Mouse (Mus musculus) midbrain, embryonic 13.5 days (tissue): ENCODE results near the gene Gm6367. TPM values are rescaled to one million over a fixed set of nuclear protein-coding genes. Genes with fewer than 3 reads are reported as not detected.
"Not testable (repeated sequence)": the region's sequence is repeated elsewhere in the genome, so short reads cannot be mapped to it uniquely, and the experiment has no call there.

Experiments
- ATAC-seq: fragments of 200-750 bp; cut with Nextera tagmentation; 2 replicates; pipeline ENCODE4 v1.8.0; 2017; ENCODE audit warnings: mild to moderate bottlenecking, moderate TSS enrichment, moderate library complexity
- H3K27ac ChIP-seq: fragments of 300-500 bp; sonication (generic); 2 replicates; pipeline ENCODE4 v1.5.1; 2015; ENCODE audit warnings: inconsistent platforms, mild to moderate bottlenecking, moderate library complexity
- H3K27me3 ChIP-seq: fragments of 300-500 bp; sonication (generic); 2 replicates; pipeline ENCODE4 v1.6.1; 2015; ENCODE audit warnings: mild to moderate bottlenecking, inconsistent platforms
- H3K36me3 ChIP-seq: fragments of 300-500 bp; sonication (generic); 2 replicates; pipeline ENCODE4 v1.6.1; 2015; ENCODE audit warnings: mild to moderate bottlenecking, inconsistent platforms
- H3K4me1 ChIP-seq: fragments of 300-500 bp; sonication (generic); replicated peaks from 2 replicates; pipeline ENCODE4 v1.6.1; 2015; ENCODE audit warnings: inconsistent platforms
- H3K4me2 ChIP-seq: fragments of 300-500 bp; sonication (generic); replicated peaks from 2 replicates; pipeline ENCODE4 v1.6.1; 2015; ENCODE audit warnings: moderate library complexity, mild to moderate bottlenecking, inconsistent platforms
- H3K4me3 ChIP-seq: fragments of 300-500 bp; sonication (generic); replicated peaks from 2 replicates; pipeline ENCODE4 v1.5.1; 2015; ENCODE audit warnings: mild to moderate bottlenecking, inconsistent platforms
- H3K9ac ChIP-seq: fragments of 300-500 bp; sonication (generic); replicated peaks from 2 replicates; pipeline ENCODE4 v1.6.1; 2015; ENCODE audit warnings: mild to moderate bottlenecking, inconsistent platforms
- H3K9me3 ChIP-seq: fragments of 300-500 bp; sonication (generic); 2 replicates; pipeline ENCODE4 v1.6.1; 2016; ENCODE audit warnings: mild to moderate bottlenecking, inconsistent platforms
- WGBS: fragments of 180-500 bp; shearing (Covaris S2); methylation state at CpG from one replicate; pipeline ENCODE4 v1.1.7; 2015; 5-methylcytosine and 5-hydroxymethylcytosine counted together
- polyA plus RNA-seq: library from polyadenylated mRNA; unstranded; fragments of >200 nt; fragmentation: Nextera tagmentation; extraction: Ambion mirVana; gene quantifications from 2 replicates; pipeline ENCODE4 v1.2.1, GENCODE M21; 2015

Gm6367 gene
- not detected in 2 replicates for polyA plus RNA-seq

DNA sequence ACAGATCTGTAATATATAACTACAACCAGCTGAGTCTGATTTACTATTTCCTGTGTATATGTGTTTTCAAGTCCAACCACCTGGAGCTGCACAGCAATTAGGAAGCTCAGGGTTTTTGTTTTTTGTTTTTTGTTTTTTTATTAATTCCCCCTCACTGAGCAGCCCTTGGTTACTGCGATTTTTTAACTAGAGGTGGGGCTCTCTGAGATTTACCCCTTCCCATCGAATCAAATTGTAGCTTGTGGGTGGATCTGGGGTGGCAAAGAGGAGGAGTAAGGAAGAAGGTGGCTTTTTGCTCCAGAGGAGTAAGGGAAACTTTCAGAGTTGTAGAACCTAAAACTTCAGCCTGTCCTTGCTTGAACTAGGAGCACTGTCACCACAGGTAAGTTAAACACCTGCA is at the start of gene Gm6367:
Gene Gm6367 (plus strand): TSS at position 301 of the 400 bp plus-strand sequence.
- not testable (repeated sequence) for H3K4me3 ChIP-seq

More for the DNA sequence above, at the start of gene Gm6367:
- H3K9me3 ChIP-seq, H3K36me3 ChIP-seq, H3K9ac ChIP-seq, H3K4me1 ChIP-seq, H3K4me2 ChIP-seq, ATAC-seq, H3K27me3 ChIP-seq, H3K27ac ChIP-seq: not testable (repeated sequence)
- no CpG with 5 or more reads among the region's 2 CpGs for WGBS

Other genes starting within 250 kb of the Gm6367 start
- not detected in 2 replicates for gene Gm3183, start 123.2 kb upstream of the Gm6367 start, polyA plus RNA-seq
- gene Gm7942, start 118.3 kb downstream of the Gm6367 start, polyA plus RNA-seq, result not detected in 2 replicates
- gene Gm16513, start 194.0 kb downstream of the Gm6367 start, polyA plus RNA-seq, result not detected in 2 replicates